Mouse (Mus musculus): Measurements from ENCODE around the gene Akap6. TPM values are rescaled to one million over a fixed set of nuclear protein-coding genes. Genes with fewer than 3 reads are reported as not detected.

The Akap6 gene
- total and polyA plus RNA-seq, 3 experiments = 0.12 to 0.42 (median 0.33) TPM

GRCm38 (mm10) chr12:52893656-52894405, 194.6 kb downstream of the Akap6 start:
- Histone ChIP-seq H3K36me3 (replicated peaks in 1 of 2; ENCODE audit: control insufficient read depth in 1 of 2, insufficient read depth in 1 of 2, low read length in 1 of 2) (no peaks in the 10 kb centered on the region), H3K27ac (ENCODE audit: insufficient read depth, low read depth) (no peak overlapping the region), H3K4me3 (replicated peaks in 1 of 3; ENCODE audit: low read depth in 2 of 3, low read length in 2 of 3, poor library complexity in 1 of 3) (no peak overlapping the region), H3K4me2 (ENCODE audit: insufficient read depth, low read depth, poor library complexity, severe bottlenecking) (no peak overlapping the region), H3K9me3 (replicated peaks; ENCODE audit: low read length) (no peaks in the 10 kb centered on the region), H3K4me1 (ENCODE audit: control insufficient read depth in 1 of 2, insufficient read depth in 2 of 2) (peaks cover 0 to 16% of the 10 kb centered on the region in 2 experiments; a peak in 2 of 4 replicates), H3K79me2 (replicated peaks; ENCODE audit: control insufficient read depth, extremely low read depth, insufficient read depth, poor library complexity, severe bottlenecking) (no peaks in the 10 kb centered on the region), H3K9ac (ENCODE audit: insufficient read depth, low read depth) (no peak overlapping the region), H3K27me3 (replicated peaks) (no peaks in the 10 kb centered on the region)
- dilution Hi-C loops (cut with MboI; ENCODE audit: extremely low pct_ligation_motif_present, extremely low pct_unique_long_range_greater_than_20kb, low sequenced_read_pairs) (no loop called here), in situ Hi-C loops (cut with MboI; ENCODE audit: low pct_ligation_motif_present, low pct_unique_long_range_greater_than_20kb, low sequenced_read_pairs) (no loop called here)
- TF ChIP-seq PAX5 (IDR thresholded peaks at IDR 0.05; ENCODE audit: low read length) (no peak), HCFC1 (IDR thresholded peaks at IDR 0.05; ENCODE audit: low read depth, low read length) (no peak), E2F4 (IDR thresholded peaks at IDR 0.05; ENCODE audit: insufficient replicate concordance, low read depth, low read length) (no peak), ZMIZ1 (IDR thresholded peaks at IDR 0.05; ENCODE audit: low read depth, low read length) (no peak)
- DNase-seq (ENCODE audit: extremely low read depth) = peak; percentile 14

GRCm38 (mm10) chr12:52895672-52896460, 196.7 kb downstream of the Akap6 start:
- in situ Hi-C loops (cut with MboI; ENCODE audit: low pct_ligation_motif_present, low pct_unique_long_range_greater_than_20kb, low sequenced_read_pairs) = no loop called here

GRCm38 (mm10) chr12:52896785-52897184, 197.6 kb downstream of the Akap6 start:
- H3K4me1 ChIP-seq (ENCODE audit: control insufficient read depth in 1 of 2, insufficient read depth in 2 of 2) = peaks cover 0 to 24% of the 10 kb centered on the region in 2 experiments; a peak in 2 of 4 replicates
- in situ Hi-C loops (cut with MboI; ENCODE audit: low pct_ligation_motif_present, low pct_unique_long_range_greater_than_20kb, low sequenced_read_pairs) = no loop called here
- H3K4me3 ChIP-seq (replicated peaks in 1 of 3; ENCODE audit: low read depth in 2 of 3, low read length in 2 of 3, poor library complexity in 1 of 3) = no peak overlapping the region
- no peak for DNase-seq (ENCODE audit: extremely low read depth)
- H3K4me2 ChIP-seq (ENCODE audit: insufficient read depth, low read depth, poor library complexity, severe bottlenecking) = no peak overlapping the region
- no peak overlapping the region for H3K27ac ChIP-seq (ENCODE audit: insufficient read depth, low read depth)
- no peaks in the 10 kb centered on the region for H3K27me3 ChIP-seq (replicated peaks)
- dilution Hi-C loops (cut with MboI; ENCODE audit: extremely low pct_ligation_motif_present, extremely low pct_unique_long_range_greater_than_20kb, low sequenced_read_pairs) = no loop called here
- H3K36me3 ChIP-seq (replicated peaks in 1 of 2; ENCODE audit: control insufficient read depth in 1 of 2, insufficient read depth in 1 of 2, low read length in 1 of 2) = no peaks in the 10 kb centered on the region
- no peak overlapping the region for H3K9ac ChIP-seq (ENCODE audit: insufficient read depth, low read depth)
- H3K9me3 ChIP-seq (replicated peaks; ENCODE audit: low read length) = no peaks in the 10 kb centered on the region
- no peaks in the 10 kb centered on the region for H3K79me2 ChIP-seq (replicated peaks; ENCODE audit: control insufficient read depth, extremely low read depth, insufficient read depth, poor library complexity, severe bottlenecking)
- no peak for TF ChIP-seq CTCF (conservative IDR thresholded peaks at IDR 0.05 in 1 of 2, IDR thresholded peaks at IDR 0.05 in 1 of 2; ENCODE audit: low read depth in 2 of 2, low read length in 2 of 2)
- TF ChIP-seq ETS1 (conservative IDR thresholded peaks at IDR 0.05; ENCODE audit: low read depth, low read length) = no peak
- no peak for TF ChIP-seq NRF1 (IDR thresholded peaks at IDR 0.05; ENCODE audit: low read depth, low read length)
- no peak for TF ChIP-seq MYC (IDR thresholded peaks at IDR 0.05; ENCODE audit: low read depth, low read length)
- TF ChIP-seq ZKSCAN1 (IDR thresholded peaks at IDR 0.05; ENCODE audit: borderline replicate concordance, low read depth, low read length) = no peak
- TF ChIP-seq POLR2AphosphoS2 (IDR thresholded peaks at IDR 0.05; ENCODE audit: low read depth, low read length) = no peak
- no peak for TF ChIP-seq MAFK (IDR thresholded peaks at IDR 0.05; ENCODE audit: insufficient replicate concordance, low read length)
- no peak for TF ChIP-seq JUN (IDR thresholded peaks at IDR 0.05; ENCODE audit: insufficient read depth, low read depth, low read length)
- no peak for TF ChIP-seq RAD21 (IDR thresholded peaks at IDR 0.05; ENCODE audit: low read depth, low read length)
- TF ChIP-seq ZMIZ1 (IDR thresholded peaks at IDR 0.05; ENCODE audit: low read depth, low read length) = no peak
- no peak for TF ChIP-seq USF2 (conservative IDR thresholded peaks at IDR 0.05; ENCODE audit: low read depth, low read length)
- TF ChIP-seq MEF2A (IDR thresholded peaks at IDR 0.05; ENCODE audit: borderline replicate concordance, low read depth, low read length) = no peak
- no peak for TF ChIP-seq RCOR1 (conservative IDR thresholded peaks at IDR 0.05; ENCODE audit: low read depth, low read length)
- TF ChIP-seq MAZ (IDR thresholded peaks at IDR 0.05; ENCODE audit: low read depth, low read length) = no peak
- TF ChIP-seq MAX (IDR thresholded peaks at IDR 0.05; ENCODE audit: low read length) = no peak
- TF ChIP-seq ELF1 (IDR thresholded peaks at IDR 0.05; ENCODE audit: low read depth, low read length) = no peak
- TF ChIP-seq JUND (conservative IDR thresholded peaks at IDR 0.05; ENCODE audit: low read depth, low read length) = no peak

More at GRCm38 (mm10) chr12:52895672-52896460, 196.7 kb downstream of the Akap6 start:
- Histone ChIP-seq H3K27me3 (replicated peaks) (no peaks in the 10 kb centered on the region), H3K9ac (ENCODE audit: insufficient read depth, low read depth) (no peak overlapping the region), H3K27ac (ENCODE audit: insufficient read depth, low read depth) (no peak overlapping the region), H3K4me2 (ENCODE audit: insufficient read depth, low read depth, poor library complexity, severe bottlenecking) (no peak overlapping the region), H3K79me2 (replicated peaks; ENCODE audit: control insufficient read depth, extremely low read depth, insufficient read depth, poor library complexity, severe bottlenecking) (no peaks in the 10 kb centered on the region), H3K9me3 (replicated peaks; ENCODE audit: low read length) (no peaks in the 10 kb centered on the region), H3K36me3 (replicated peaks in 1 of 2; ENCODE audit: control insufficient read depth in 1 of 2, insufficient read depth in 1 of 2, low read length in 1 of 2) (no peaks in the 10 kb centered on the region), H3K4me3 (replicated peaks in 1 of 3; ENCODE audit: low read depth in 2 of 3, low read length in 2 of 3, poor library complexity in 1 of 3) (no peak overlapping the region), H3K4me1 (ENCODE audit: control insufficient read depth in 1 of 2, insufficient read depth in 2 of 2) (peaks cover 0 to 17% of the 10 kb centered on the region in 2 experiments; a peak in 2 of 4 replicates)
- dilution Hi-C loops (cut with MboI; ENCODE audit: extremely low pct_ligation_motif_present, extremely low pct_unique_long_range_greater_than_20kb, low sequenced_read_pairs) = no loop called here
- DNase-seq (ENCODE audit: extremely low read depth) = peak; percentile 35
- TF ChIP-seq SMC3 (IDR thresholded peaks at IDR 0.05; ENCODE audit: low read depth, low read length) = peak; percentile 52
- peak; percentile 37 to 78; a peak in 3 of 4 replicates for TF ChIP-seq CTCF (conservative IDR thresholded peaks at IDR 0.05 in 1 of 2, IDR thresholded peaks at IDR 0.05 in 1 of 2; ENCODE audit: low read depth in 2 of 2, low read length in 2 of 2)
- peak; percentile 84 for TF ChIP-seq RAD21 (IDR thresholded peaks at IDR 0.05; ENCODE audit: low read depth, low read length)
- TF ChIP-seq POLR2AphosphoS2 (IDR thresholded peaks at IDR 0.05; ENCODE audit: low read depth, low read length) = no peak
- peak; percentile 94 for TF ChIP-seq ZNF384 (IDR thresholded peaks at IDR 0.05; ENCODE audit: low read depth, low read length)
